Mouse (Mus musculus): ENCODE measurements at regions not wholly inside any gene's neighbourhood (a gene's known extent, or its start where the extent isn't known, plus 50 kb on each side); places are given as distances from the start of the nearest gene placed in this dataset.

DNA sequence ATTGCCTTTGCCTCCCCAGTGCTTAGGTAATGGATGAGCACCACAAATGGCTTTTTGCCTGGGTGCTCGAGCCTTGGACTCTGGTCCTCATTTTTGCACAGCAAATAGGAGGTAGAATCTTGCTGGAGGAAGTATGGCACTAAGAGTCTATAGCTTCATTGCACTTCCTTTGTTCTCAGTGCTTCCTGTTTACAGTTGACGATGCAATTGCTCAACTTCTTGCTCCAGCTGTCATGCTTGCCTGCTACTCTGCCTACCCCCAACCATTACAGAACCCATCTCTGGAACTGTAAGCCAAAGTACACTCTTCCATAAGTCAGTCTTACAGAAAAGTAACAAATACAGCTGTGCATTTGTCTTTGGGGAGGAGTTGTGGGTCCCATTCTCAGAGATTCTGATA is 79.8 kb upstream of the Slc7a14 start:
- DNase-seq (ENCODE audit: low spot score) = no peak
- Histone ChIP-seq H3K9ac (replicated peaks; ENCODE audit: low read length) (no peak overlapping the region; the same call in 1 of the 2 replicates), H3K36me3 (replicated peaks; ENCODE audit: control insufficient read depth, insufficient read depth, low read depth, low read length) (no peaks in the 10 kb centered on the region), H3K27me3 (ENCODE audit: control insufficient read depth, insufficient read depth, low read length) (no peaks in the 10 kb centered on the region), H3K4me3 (ENCODE audit: low read depth, low read length) (no peak overlapping the region), H3K4me2 (ENCODE audit: low read depth, low read length) (no peak overlapping the region), H3K27ac (replicated peaks; ENCODE audit: low read depth, low read length) (no peak overlapping the region), H3K9me3 (replicated peaks; ENCODE audit: control insufficient read depth, low read length) (no peaks in the 10 kb centered on the region), H3K4me1 (ENCODE audit: control insufficient read depth, insufficient read depth, low read length) (no peaks in the 10 kb centered on the region)
- 68% methylated on average over 2 of the region's 2 CpGs for WGBS
- no peak for ATAC-seq (replicated peaks; ENCODE audit: insufficient number of reproducible peaks, low FRiP score, low TSS enrichment, low read depth)

DNA sequence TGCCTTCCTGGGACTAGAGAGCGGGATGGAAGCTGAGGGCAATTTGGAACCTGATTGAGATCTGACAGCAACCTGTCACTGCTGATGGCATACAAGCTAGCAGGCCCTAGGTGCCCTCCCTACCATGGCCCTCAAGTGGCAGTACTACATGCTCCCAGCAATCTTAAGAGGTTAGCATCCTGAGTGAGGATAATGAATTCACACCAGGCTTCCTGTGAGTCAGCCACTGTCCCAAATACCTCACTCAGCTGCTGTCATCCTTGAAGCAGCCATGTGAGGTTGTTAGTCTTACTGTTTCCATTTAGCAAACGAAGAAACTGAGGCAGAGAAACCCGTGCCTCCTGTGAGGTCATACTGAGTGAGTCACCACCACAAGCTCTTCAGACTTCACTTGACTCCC is 65.5 kb upstream of the Slc7a14 start:
- no peaks in the 10 kb centered on the region for H3K27me3 ChIP-seq (ENCODE audit: control insufficient read depth, insufficient read depth, low read length)
- H3K36me3 ChIP-seq (replicated peaks; ENCODE audit: control insufficient read depth, insufficient read depth, low read depth, low read length) = no peaks in the 10 kb centered on the region
- H3K4me2 ChIP-seq (ENCODE audit: low read depth, low read length) = no peak overlapping the region
- no peak for DNase-seq (ENCODE audit: low spot score)
- no peaks in the 10 kb centered on the region for H3K9me3 ChIP-seq (replicated peaks; ENCODE audit: control insufficient read depth, low read length)
- WGBS = 75% methylated on average over 3 of the region's 3 CpGs
- no peak overlapping the region for H3K27ac ChIP-seq (replicated peaks; ENCODE audit: low read depth, low read length)
- H3K4me3 ChIP-seq (ENCODE audit: low read depth, low read length) = no peak overlapping the region
- ATAC-seq (replicated peaks; ENCODE audit: insufficient number of reproducible peaks, low FRiP score, low TSS enrichment, low read depth) = no peak
- H3K9ac ChIP-seq (replicated peaks; ENCODE audit: low read length) = no peak overlapping the region
- no peaks in the 10 kb centered on the region for H3K4me1 ChIP-seq (ENCODE audit: control insufficient read depth, insufficient read depth, low read length)

DNA sequence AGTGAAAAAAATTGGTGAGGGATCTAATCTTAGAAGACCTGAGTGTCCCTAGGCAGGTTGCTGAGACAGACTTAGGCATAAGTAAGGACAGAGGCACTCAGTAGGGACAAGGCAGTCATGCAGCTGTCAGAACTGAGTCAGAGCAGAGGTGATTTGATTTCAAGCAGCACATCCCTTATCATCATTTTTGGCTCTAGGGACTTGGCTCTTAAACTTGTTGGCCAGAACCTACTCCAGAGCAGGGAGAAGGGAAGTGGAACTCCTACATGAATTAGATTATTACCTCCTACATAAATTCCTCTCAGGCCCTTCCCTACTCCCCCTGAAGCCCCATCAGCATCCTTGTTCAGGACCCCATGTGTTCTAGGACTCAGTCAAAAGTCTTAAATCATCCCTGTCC is 63.9 kb upstream of the Slc7a14 start:
- no peaks in the 10 kb centered on the region for H3K36me3 ChIP-seq (replicated peaks; ENCODE audit: control insufficient read depth, insufficient read depth, low read depth, low read length)
- H3K9ac ChIP-seq (replicated peaks; ENCODE audit: low read length) = no peak overlapping the region
- H3K27ac ChIP-seq (replicated peaks; ENCODE audit: low read depth, low read length) = no peak overlapping the region
- ATAC-seq (replicated peaks; ENCODE audit: insufficient number of reproducible peaks, low FRiP score, low TSS enrichment, low read depth) (no peak), DNase-seq (ENCODE audit: low spot score) (no peak)
- H3K4me3 ChIP-seq (ENCODE audit: low read depth, low read length) = no peak overlapping the region
- H3K4me1 ChIP-seq (ENCODE audit: control insufficient read depth, insufficient read depth, low read length) = no peaks in the 10 kb centered on the region
- no peak overlapping the region for H3K4me2 ChIP-seq (ENCODE audit: low read depth, low read length)
- H3K27me3 ChIP-seq (ENCODE audit: control insufficient read depth, insufficient read depth, low read length) = no peaks in the 10 kb centered on the region
- no peaks in the 10 kb centered on the region for H3K9me3 ChIP-seq (replicated peaks; ENCODE audit: control insufficient read depth, low read length)

DNA sequence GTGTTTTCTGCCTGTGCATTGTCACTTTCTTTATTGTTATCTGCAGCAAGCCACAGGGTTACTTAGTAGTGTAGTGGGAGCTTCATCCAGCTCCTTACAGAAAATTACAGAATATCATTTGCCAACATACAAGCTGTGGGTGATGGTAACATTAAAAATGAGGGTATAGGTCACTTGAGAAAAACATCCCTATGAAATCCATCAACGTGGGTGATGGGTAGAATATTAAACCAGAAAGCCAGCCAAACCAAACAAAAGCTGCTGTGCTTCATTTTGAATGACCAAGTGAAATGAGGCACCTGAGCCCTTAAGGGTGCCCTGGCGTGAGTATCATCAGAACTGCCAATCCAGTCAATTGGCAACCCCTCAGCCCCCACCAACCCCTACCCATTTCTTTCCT is 58.1 kb upstream of the Slc7a14 start:
- no peaks in the 10 kb centered on the region for H3K4me1 ChIP-seq (ENCODE audit: control insufficient read depth, insufficient read depth, low read length)
- no peak overlapping the region for H3K9ac ChIP-seq (replicated peaks; ENCODE audit: low read length)
- no peak overlapping the region for H3K4me3 ChIP-seq (ENCODE audit: low read depth, low read length)
- ATAC-seq (replicated peaks; ENCODE audit: insufficient number of reproducible peaks, low FRiP score, low TSS enrichment, low read depth) = no peak
- no peak for DNase-seq (ENCODE audit: low spot score)
- H3K9me3 ChIP-seq (replicated peaks; ENCODE audit: control insufficient read depth, low read length) = no peaks in the 10 kb centered on the region
- H3K36me3 ChIP-seq (replicated peaks; ENCODE audit: control insufficient read depth, insufficient read depth, low read depth, low read length) = no peaks in the 10 kb centered on the region
- 68% methylated on average over 2 of the region's 2 CpGs for WGBS
- H3K4me2 ChIP-seq (ENCODE audit: low read depth, low read length) = no peak overlapping the region
- no peak overlapping the region for H3K27ac ChIP-seq (replicated peaks; ENCODE audit: low read depth, low read length)
- no peaks in the 10 kb centered on the region for H3K27me3 ChIP-seq (ENCODE audit: control insufficient read depth, insufficient read depth, low read length)

Data from embryonic facial prominence, embryonic 11.5 days (tissue).